Mouse (Mus musculus): Measurements from ENCODE around the gene Islr.

The Islr gene

GRCm38 (mm10) chr9:58203516-58204447 is at the start of gene Islr, which contains the start of gene Islr2:
TSS of gene Islr (minus strand) at chr9:58204306.
TSS of gene Islr2 (minus strand) at chr9:58204319.
- in situ Hi-C loops (cut with MboI; ENCODE audit: low pct_unique_long_range_greater_than_20kb in 1 of 2, low sequenced_read_pairs in 2 of 2, unreplicated experiment in 1 of 2), result loop anchor here (5.0 kb wide), 2 partner anchors 151 to 166 kb away; no protein-coding TSS in a partner anchor

DNA sequence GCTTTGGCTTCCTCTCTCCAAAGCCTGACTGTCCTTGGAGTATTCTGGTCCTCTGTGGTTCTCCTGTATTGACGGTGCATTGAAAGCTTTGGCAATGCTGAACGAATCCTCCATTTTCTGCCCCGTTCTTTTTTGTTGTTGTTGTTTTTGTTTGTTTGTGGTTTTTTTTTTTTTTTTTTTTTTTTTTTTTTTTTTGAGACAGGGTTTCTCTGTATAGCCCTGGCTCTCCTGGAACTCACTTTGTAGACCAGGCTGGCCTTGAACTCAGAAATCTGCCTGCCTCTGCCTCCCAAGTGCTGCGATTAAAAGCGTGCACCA is 49.7 kb upstream of the Islr start:
- in situ Hi-C loops (cut with MboI; ENCODE audit: low pct_unique_long_range_greater_than_20kb in 1 of 2, low sequenced_read_pairs in 2 of 2, unreplicated experiment in 1 of 2), result loop anchor here in 1 of 2 experiments (25.0 kb wide), 1 partner anchor 741 kb away; the partner anchor contains the start of genes Cox5a and Rpp25

GRCm38 (mm10) chr9:58253033-58253804 is 49.1 kb upstream of the Islr start, which contains the start of gene Stoml1:
TSS of gene Stoml1 (plus strand) at chr9:58253164.
- in situ Hi-C loops (cut with MboI; ENCODE audit: low pct_unique_long_range_greater_than_20kb in 1 of 2, low sequenced_read_pairs in 2 of 2, unreplicated experiment in 1 of 2), result loop anchor here in 1 of 2 experiments (25.0 kb wide), 1 partner anchor 741 kb away; the partner anchor contains the start of genes Cox5a and Rpp25

DNA sequence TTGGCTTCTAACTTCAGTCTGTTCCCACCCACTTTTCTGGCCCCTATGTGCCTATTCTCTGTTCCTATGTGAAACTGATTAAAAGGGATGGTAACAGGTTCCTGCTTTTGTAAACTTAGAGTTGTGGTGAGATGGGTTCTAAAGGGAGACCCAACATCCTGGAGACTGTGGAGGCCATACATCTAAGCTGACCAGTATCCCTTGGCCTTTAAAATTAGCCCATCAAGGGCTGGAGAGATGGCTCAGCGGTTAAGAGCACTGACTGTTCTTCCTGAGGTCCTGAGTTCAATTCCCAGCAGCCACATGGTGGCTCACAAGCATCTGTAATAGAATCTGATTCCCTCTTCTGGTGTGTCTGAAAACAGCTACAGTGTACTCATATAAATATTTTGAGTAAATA is 46.6 kb upstream of the Islr start:
- in situ Hi-C loops (cut with MboI; ENCODE audit: low pct_unique_long_range_greater_than_20kb in 1 of 2, low sequenced_read_pairs in 2 of 2, unreplicated experiment in 1 of 2), result loop anchor here in 1 of 2 experiments (25.0 kb wide), 1 partner anchor 738 kb away; the partner anchor contains the start of genes Cox5a and Rpp25

DNA sequence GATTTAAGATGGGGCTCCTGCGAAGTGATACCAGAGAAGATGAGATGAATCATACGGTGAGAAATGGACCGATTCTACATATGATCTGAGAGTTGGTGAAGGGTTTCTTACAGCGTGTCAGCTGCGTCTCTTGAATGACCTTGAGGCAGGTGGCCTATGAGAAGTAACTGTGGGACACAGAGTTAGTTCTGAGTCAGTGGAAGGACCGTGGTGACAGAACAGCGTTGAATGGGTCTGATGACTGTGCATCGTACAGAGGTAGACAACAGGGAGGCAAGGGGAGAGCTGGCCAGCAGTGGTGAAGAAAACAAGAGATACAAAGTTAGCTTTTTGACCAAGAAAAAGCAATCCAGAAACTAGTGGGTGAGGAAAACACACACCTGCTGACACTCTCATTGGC is 46.2 kb upstream of the Islr start:
- in situ Hi-C loops (cut with MboI; ENCODE audit: low pct_unique_long_range_greater_than_20kb in 1 of 2, low sequenced_read_pairs in 2 of 2, unreplicated experiment in 1 of 2), result loop anchor here in 1 of 2 experiments (25.0 kb wide), 1 partner anchor 738 kb away; the partner anchor contains the start of genes Cox5a and Rpp25

DNA sequence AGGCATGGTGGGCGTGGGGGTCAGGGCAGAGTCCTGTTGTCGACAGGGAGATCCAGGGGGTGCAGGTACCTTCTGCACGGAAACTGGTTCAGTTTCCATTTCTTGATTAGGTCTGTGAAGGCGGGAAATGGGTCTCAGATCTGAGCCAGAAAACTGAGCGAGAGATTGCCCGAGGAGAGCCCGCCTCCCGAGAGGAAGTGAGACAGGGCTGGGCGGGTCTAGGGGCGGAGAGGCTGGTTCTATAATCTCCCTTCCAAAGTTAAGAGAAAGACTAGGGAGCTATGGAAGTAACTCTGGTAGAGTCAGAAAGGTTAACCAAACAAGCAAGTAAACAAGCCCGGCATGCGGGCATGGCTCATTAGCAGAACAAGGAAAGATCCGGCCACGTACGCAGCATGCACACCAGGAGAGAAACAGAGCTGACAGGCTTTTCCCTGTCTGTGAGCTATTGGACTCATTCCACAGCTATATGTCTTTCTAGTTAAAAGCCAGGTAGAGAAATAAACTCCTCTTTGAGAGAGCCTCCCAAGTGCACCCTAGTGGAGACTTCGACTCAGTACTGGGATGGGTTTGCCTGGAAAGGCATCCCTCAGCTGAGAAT is 45.6 kb upstream of the Islr start, which contains the start of gene Pml:
Pml (minus strand) TSS at position 195 of the 601 bp plus-strand sequence.
- in situ Hi-C loops (cut with MboI; ENCODE audit: low pct_unique_long_range_greater_than_20kb in 1 of 2, low sequenced_read_pairs in 2 of 2, unreplicated experiment in 1 of 2), result loop anchor here in 1 of 2 experiments (25.0 kb wide), 1 partner anchor 737 kb away; the partner anchor contains the start of genes Cox5a and Rpp25

DNA sequence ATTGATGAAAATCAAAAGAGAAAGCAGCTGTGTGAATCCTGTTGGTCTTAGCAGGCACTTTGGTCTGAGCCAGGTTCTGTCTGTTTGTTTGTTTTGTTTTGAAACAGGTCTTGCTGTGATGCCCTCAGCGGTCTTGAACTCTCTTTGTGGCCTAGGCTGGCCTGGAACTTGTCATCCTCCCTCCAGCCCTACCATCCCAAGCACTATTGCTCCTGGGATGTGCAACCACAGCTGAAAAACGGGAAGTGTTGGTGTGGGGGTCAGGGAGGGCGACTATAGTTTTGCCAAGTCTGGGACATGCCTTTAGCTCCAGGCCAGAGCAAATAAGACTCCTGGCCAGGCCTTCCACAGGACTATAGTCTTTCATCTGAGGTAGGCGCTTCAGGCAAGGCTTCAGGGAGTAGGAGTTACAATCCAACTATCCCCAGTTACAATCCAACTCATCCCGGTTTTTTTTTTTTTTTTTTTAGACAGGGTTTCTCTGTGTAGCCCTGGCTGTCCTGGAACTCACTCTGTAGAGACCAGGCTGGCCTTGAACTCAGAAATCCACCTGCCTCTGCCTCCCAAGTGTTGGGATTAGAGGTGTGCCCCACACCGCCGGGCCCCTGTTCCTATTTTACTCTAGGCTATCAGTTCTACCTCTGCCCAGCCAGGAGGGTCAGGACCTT is 44.8 kb upstream of the Islr start:
- in situ Hi-C loops (cut with MboI; ENCODE audit: low pct_unique_long_range_greater_than_20kb in 1 of 2, low sequenced_read_pairs in 2 of 2, unreplicated experiment in 1 of 2), result no loop called here

GRCm38 (mm10) chr9:58247064-58247759 is 43.1 kb upstream of the Islr start:
- in situ Hi-C loops (cut with MboI; ENCODE audit: low pct_unique_long_range_greater_than_20kb in 1 of 2, low sequenced_read_pairs in 2 of 2, unreplicated experiment in 1 of 2), result no loop called here

- in situ Hi-C loops (cut with MboI; ENCODE audit: low pct_unique_long_range_greater_than_20kb in 1 of 2, low sequenced_read_pairs in 2 of 2, unreplicated experiment in 1 of 2), result no loop called here
Measured at GRCm38 (mm10) chr9:58246083-58246591, 42.0 kb upstream of the Islr start.

DNA sequence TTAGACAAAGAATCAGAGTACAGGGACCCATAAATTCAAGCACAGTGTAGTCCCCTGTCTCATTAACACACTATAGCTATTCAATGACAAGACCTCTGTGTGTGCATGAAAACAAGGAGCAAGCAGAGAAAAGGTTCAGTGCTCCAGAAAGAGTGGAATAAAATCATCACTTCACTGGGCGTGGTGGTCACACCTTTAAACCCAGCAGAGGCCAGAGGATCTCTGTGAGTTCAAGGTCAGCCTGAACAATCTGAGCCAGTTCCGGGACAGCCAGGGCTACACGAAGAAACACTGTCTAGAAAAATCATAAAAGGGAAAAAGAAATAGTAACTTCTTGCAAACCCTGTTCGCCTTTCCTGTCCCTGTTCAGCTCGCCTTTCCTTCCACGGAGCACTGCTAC is 39.6 kb upstream of the Islr start:
- in situ Hi-C loops (cut with MboI; ENCODE audit: low pct_unique_long_range_greater_than_20kb in 1 of 2, low sequenced_read_pairs in 2 of 2, unreplicated experiment in 1 of 2), result loop anchor here in 1 of 2 experiments (5.0 kb wide), 1 partner anchor 39 kb away; no protein-coding TSS in a partner anchor

DNA sequence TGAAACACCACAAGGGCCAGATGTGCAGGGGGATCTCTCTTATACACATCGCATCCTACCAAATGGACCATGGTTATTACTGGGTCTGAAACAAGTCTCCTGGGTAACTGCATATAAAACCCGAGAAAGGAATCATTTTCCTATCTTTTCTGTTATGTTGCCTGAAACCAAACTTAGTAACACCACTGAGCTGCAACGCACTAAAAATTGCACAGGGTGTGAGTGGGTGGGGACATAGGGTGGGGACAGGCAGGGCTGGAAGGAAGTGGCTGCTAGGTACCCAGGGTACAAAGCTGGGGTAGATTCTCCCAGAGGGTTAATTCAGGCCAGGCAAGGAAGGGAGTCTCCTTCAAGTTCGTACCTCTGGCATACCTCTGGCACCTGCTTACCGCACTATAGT is 38.6 kb upstream of the Islr start:
- in situ Hi-C loops (cut with MboI; ENCODE audit: low pct_unique_long_range_greater_than_20kb in 1 of 2, low sequenced_read_pairs in 2 of 2, unreplicated experiment in 1 of 2), result loop anchor here in 1 of 2 experiments (5.0 kb wide), 1 partner anchor 40 kb away; no protein-coding TSS in a partner anchor

- in situ Hi-C loops (cut with MboI; ENCODE audit: low pct_unique_long_range_greater_than_20kb in 1 of 2, low sequenced_read_pairs in 2 of 2, unreplicated experiment in 1 of 2), result loop anchor here in 1 of 2 experiments (5.0 kb wide), 1 partner anchor 40 kb away; no protein-coding TSS in a partner anchor
Measured at GRCm38 (mm10) chr9:58241780-58242485, 37.8 kb upstream of the Islr start.

DNA sequence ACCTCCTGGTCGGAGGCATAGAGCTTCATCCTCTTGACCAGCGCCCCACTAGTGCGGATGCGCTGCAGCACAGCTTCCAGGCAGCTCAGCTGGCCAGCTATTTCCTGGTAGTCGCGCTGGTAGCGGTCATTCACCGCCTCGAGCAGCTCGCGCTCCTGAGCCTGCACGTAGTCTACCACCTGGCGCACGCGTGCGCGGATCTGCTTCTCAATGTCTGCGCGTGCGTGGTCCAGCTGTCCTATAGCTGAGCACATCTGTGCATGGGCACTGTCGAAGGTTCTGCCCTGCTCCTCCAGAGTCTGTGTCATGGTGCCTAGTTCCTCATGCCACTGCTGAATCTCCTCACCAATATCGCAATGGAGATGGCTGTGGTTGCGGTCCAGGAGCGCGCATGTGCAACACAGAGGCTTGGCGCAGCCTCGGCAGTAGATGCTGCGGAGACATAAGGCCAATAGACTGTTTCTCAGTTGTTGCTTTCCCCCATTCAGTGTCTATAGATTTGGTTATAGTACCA is 30.5 kb upstream of the Islr start:
- in situ Hi-C loops (cut with MboI; ENCODE audit: low pct_unique_long_range_greater_than_20kb in 1 of 2, low sequenced_read_pairs in 2 of 2, unreplicated experiment in 1 of 2), result no loop called here

DNA sequence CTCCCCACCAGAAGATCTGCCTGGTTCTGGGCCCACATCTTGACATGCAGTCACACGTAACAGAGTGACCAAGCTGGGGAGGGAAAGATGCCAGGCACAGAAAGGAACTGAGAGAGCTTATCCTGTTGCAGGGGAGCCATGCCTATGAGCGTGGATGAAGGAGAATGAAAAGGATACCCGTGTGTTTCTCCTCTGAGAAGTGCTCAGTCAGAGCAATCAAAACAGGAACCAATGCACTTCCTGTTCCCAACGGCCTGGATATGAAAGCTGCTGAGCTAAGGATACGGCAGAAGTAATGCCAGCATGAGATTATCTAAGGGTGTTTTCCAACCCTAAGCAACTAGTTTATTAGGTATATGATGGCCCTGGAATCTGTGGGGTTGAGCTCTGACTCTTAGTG is 28.3 kb upstream of the Islr start:
- in situ Hi-C loops (cut with MboI; ENCODE audit: low pct_unique_long_range_greater_than_20kb in 1 of 2, low sequenced_read_pairs in 2 of 2, unreplicated experiment in 1 of 2), result no loop called here

DNA sequence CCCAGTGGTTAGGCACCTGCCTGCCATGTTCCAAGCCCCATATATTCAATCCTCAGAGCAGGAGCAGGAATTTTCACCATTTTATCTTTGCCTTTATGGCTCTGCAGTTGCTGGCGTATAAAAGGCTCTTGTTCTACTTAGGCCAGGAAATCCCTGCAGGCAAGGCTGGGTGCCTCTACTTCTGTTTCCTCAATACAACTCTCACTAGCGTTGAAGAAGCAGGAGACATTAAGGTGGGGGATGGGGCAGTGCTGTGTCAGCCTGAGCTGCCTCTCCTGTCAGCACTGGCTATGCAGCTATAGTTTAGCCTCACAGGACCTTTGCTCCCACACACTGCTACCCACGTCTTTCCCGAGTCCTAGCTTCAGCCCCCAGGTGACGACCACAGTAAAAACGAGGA is 27.6 kb upstream of the Islr start:
- in situ Hi-C loops (cut with MboI; ENCODE audit: low pct_unique_long_range_greater_than_20kb in 1 of 2, low sequenced_read_pairs in 2 of 2, unreplicated experiment in 1 of 2), result no loop called here

- in situ Hi-C loops (cut with MboI; ENCODE audit: low pct_unique_long_range_greater_than_20kb in 1 of 2, low sequenced_read_pairs in 2 of 2, unreplicated experiment in 1 of 2), result no loop called here
Measured at GRCm38 (mm10) chr9:58228777-58229466, 24.8 kb upstream of the Islr start.

All from mouse embryonic stem cell (cell line).